Mouse (Mus musculus): ENCODE data around the gene Adarb2. TPM values are rescaled to one million over a fixed set of nuclear protein-coding genes. Genes with fewer than 3 reads are reported as not detected.
"Not testable (repeated sequence)": the region's sequence is repeated elsewhere in the genome, so short reads cannot be mapped to it uniquely, and the experiment has no call there.

Adarb2 gene
- polyA plus RNA-seq, 1 experiment from 2014 or later: 0.15 TPM

- no peaks in the 10 kb centered on the region for H3K4me1 ChIP-seq (ENCODE audit: control insufficient read depth, low read depth, low read length)
- H3K36me3 ChIP-seq (ENCODE audit: control insufficient read depth, insufficient read depth): no peaks in the 10 kb centered on the region
- H3K27me3 ChIP-seq (ENCODE audit: control insufficient read depth, insufficient read depth, low read depth, low read length): no peaks in the 10 kb centered on the region
- H3K9me3 ChIP-seq (replicated peaks; ENCODE audit: control insufficient read depth, low read length): no peaks in the 10 kb centered on the region
- WGBS (ENCODE audit: insufficient replicate concordance): 64% methylated on average over 3 of the region's 3 CpGs
- H3K9ac ChIP-seq (ENCODE audit: low read depth, low read length): no peak overlapping the region
- H3K4me3 ChIP-seq (ENCODE audit: low read depth, low read length): no peak overlapping the region
- no peak overlapping the region for H3K4me2 ChIP-seq (ENCODE audit: low read depth, low read length)
- H3K27ac ChIP-seq (ENCODE audit: low read length): no peak overlapping the region
- ATAC-seq (ENCODE audit: low read depth): no peak
Observed at GRCm38 (mm10) chr13:8590460-8590859, 387.8 kb downstream of the Adarb2 start.

DNA sequence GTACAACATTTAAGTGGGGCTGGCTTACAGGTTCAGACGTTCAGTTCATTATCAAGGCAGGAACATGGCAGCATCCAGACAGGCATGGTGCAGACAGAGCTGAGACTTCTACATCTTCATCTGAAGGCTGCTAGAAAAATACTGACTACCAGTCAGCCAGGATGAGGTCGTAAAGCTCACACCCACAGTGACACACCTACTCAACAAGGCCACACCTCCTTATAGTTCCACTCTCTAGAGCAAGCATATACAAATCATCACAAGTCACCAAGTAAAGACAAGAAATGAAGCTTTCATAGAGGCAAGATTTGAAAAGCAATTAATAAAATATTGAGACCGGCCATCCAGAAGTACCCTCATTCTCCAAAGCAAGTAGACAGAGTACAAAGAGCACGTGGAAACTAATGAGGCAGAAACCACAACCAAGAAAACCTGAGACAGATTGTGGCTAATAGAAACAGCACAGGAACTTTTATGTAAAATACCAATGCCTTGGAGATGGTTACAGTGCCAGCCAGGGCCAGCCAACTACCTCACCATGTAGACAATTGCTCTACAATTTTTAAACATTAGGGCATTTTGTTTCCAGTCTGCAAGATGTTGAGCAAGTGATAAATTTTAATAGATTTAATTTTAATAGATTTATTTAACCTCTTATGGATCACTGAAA is 394.4 kb downstream of the Adarb2 start:
- H3K4me2 ChIP-seq (ENCODE audit: low read depth, low read length): no peak overlapping the region
- H3K9ac ChIP-seq (ENCODE audit: low read depth, low read length): no peak overlapping the region
- 44% methylated on average over 4 of the region's 4 CpGs for WGBS (ENCODE audit: insufficient replicate concordance)
- no peaks in the 10 kb centered on the region for H3K9me3 ChIP-seq (replicated peaks; ENCODE audit: control insufficient read depth, low read length)
- ATAC-seq (ENCODE audit: low read depth): no peak
- no peaks in the 10 kb centered on the region for H3K36me3 ChIP-seq (ENCODE audit: control insufficient read depth, insufficient read depth)
- H3K27ac ChIP-seq (ENCODE audit: low read length): no peak overlapping the region
- H3K4me3 ChIP-seq (ENCODE audit: low read depth, low read length): no peak overlapping the region
- no peaks in the 10 kb centered on the region for H3K27me3 ChIP-seq (ENCODE audit: control insufficient read depth, insufficient read depth, low read depth, low read length)
- no peaks in the 10 kb centered on the region for H3K4me1 ChIP-seq (ENCODE audit: control insufficient read depth, low read depth, low read length)

- no peak overlapping the region for H3K4me2 ChIP-seq (ENCODE audit: low read depth, low read length)
Observed at GRCm38 (mm10) chr13:8597647-8598017, 395.0 kb downstream of the Adarb2 start.

GRCm38 (mm10) chr13:8605645-8606044 is 403.0 kb downstream of the Adarb2 start:
- Histone ChIP-seq H3K4me3 (ENCODE audit: low read depth, low read length) (no peak overlapping the region), H3K9ac (ENCODE audit: low read depth, low read length) (no peak overlapping the region), H3K36me3 (ENCODE audit: control insufficient read depth, insufficient read depth) (no peaks in the 10 kb centered on the region), H3K9me3 (replicated peaks; ENCODE audit: control insufficient read depth, low read length) (no peaks in the 10 kb centered on the region), H3K27ac (ENCODE audit: low read length) (no peak overlapping the region), H3K4me1 (ENCODE audit: control insufficient read depth, low read depth, low read length) (no peaks in the 10 kb centered on the region), H3K27me3 (ENCODE audit: control insufficient read depth, insufficient read depth, low read depth, low read length) (no peaks in the 10 kb centered on the region), H3K4me2 (ENCODE audit: low read depth, low read length) (no peak overlapping the region)
- WGBS (ENCODE audit: insufficient replicate concordance): 30% methylated on average over 2 of the region's 2 CpGs
- ATAC-seq (ENCODE audit: low read depth): no peak

More at GRCm38 (mm10) chr13:8597647-8598017, 395.0 kb downstream of the Adarb2 start:
- ATAC-seq (ENCODE audit: low read depth): no peak
- Histone ChIP-seq H3K27ac (ENCODE audit: low read length) (no peak overlapping the region), H3K4me1 (ENCODE audit: control insufficient read depth, low read depth, low read length) (no peaks in the 10 kb centered on the region), H3K4me3 (ENCODE audit: low read depth, low read length) (no peak overlapping the region), H3K9me3 (replicated peaks; ENCODE audit: control insufficient read depth, low read length) (no peaks in the 10 kb centered on the region), H3K27me3 (ENCODE audit: control insufficient read depth, insufficient read depth, low read depth, low read length) (no peaks in the 10 kb centered on the region), H3K36me3 (ENCODE audit: control insufficient read depth, insufficient read depth) (no peaks in the 10 kb centered on the region), H3K9ac (ENCODE audit: low read depth, low read length) (no peak overlapping the region)
- 60% methylated on average over 6 of the region's 6 CpGs for WGBS (ENCODE audit: insufficient replicate concordance)

GRCm38 (mm10) chr13:8608040-8608439 is 405.4 kb downstream of the Adarb2 start:
- H3K4me1 ChIP-seq (ENCODE audit: control insufficient read depth, low read depth, low read length): no peaks in the 10 kb centered on the region
- no peaks in the 10 kb centered on the region for H3K36me3 ChIP-seq (ENCODE audit: control insufficient read depth, insufficient read depth)
- H3K4me2 ChIP-seq (ENCODE audit: low read depth, low read length): no peak overlapping the region
- H3K4me3 ChIP-seq (ENCODE audit: low read depth, low read length): no peak overlapping the region
- H3K27me3 ChIP-seq (ENCODE audit: control insufficient read depth, insufficient read depth, low read depth, low read length): no peaks in the 10 kb centered on the region
- no peaks in the 10 kb centered on the region for H3K9me3 ChIP-seq (replicated peaks; ENCODE audit: control insufficient read depth, low read length)
- ATAC-seq (ENCODE audit: low read depth): no peak
- WGBS (ENCODE audit: insufficient replicate concordance): 66% methylated on average over 12 of the region's 12 CpGs
- no peak overlapping the region for H3K9ac ChIP-seq (ENCODE audit: low read depth, low read length)
- no peak overlapping the region for H3K27ac ChIP-seq (ENCODE audit: low read length)

DNA sequence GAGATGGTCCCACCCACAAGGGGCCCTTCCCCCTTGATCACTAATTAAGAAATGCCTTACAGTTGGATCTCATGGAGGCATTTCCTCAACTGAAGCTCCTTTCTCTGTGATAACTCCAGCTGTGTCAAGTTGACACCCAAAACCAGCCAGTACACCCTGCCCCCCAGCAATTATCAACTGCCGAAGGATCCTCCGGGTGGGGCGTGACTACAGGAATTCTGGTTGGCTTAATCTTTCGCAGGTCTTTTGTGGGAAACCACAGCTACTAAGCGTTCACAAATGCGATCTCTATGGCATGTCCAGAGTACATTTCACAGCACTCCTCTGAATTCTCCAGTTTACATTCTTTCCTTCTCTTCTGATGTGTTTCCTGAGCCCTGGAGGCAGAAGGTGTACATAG is 406.3 kb downstream of the Adarb2 start:
- not testable (repeated sequence) for ATAC-seq (ENCODE audit: low read depth)
- 45% methylated on average over 6 of the region's 6 CpGs for WGBS (ENCODE audit: insufficient replicate concordance)

GRCm38 (mm10) chr13:8610956-8611355 is 408.3 kb downstream of the Adarb2 start:
- Histone ChIP-seq H3K36me3 (ENCODE audit: control insufficient read depth, insufficient read depth) (no peaks in the 10 kb centered on the region), H3K9ac (ENCODE audit: low read depth, low read length) (no peak overlapping the region), H3K27me3 (ENCODE audit: control insufficient read depth, insufficient read depth, low read depth, low read length) (no peaks in the 10 kb centered on the region), H3K4me2 (ENCODE audit: low read depth, low read length) (no peak overlapping the region), H3K9me3 (replicated peaks; ENCODE audit: control insufficient read depth, low read length) (no peaks in the 10 kb centered on the region), H3K4me1 (ENCODE audit: control insufficient read depth, low read depth, low read length) (no peaks in the 10 kb centered on the region), H3K4me3 (ENCODE audit: low read depth, low read length) (no peak overlapping the region), H3K27ac (ENCODE audit: low read length) (no peak overlapping the region)
- ATAC-seq (ENCODE audit: low read depth): no peak
- 67% methylated on average over 8 of the region's 8 CpGs for WGBS (ENCODE audit: insufficient replicate concordance)

More for the DNA sequence above, 406.3 kb downstream of the Adarb2 start:
- not testable (repeated sequence) for H3K4me1 ChIP-seq (ENCODE audit: control insufficient read depth, low read depth, low read length); H3K9ac ChIP-seq (ENCODE audit: low read depth, low read length); H3K27ac ChIP-seq (ENCODE audit: low read length); H3K4me2 ChIP-seq (ENCODE audit: low read depth, low read length); H3K9me3 ChIP-seq (replicated peaks; ENCODE audit: control insufficient read depth, low read length); H3K27me3 ChIP-seq (ENCODE audit: control insufficient read depth, insufficient read depth, low read depth, low read length); H3K36me3 ChIP-seq (ENCODE audit: control insufficient read depth, insufficient read depth); H3K4me3 ChIP-seq (ENCODE audit: low read depth, low read length)

GRCm38 (mm10) chr13:8612618-8613391 is 410.1 kb downstream of the Adarb2 start:
- Histone ChIP-seq H3K4me1 (ENCODE audit: control insufficient read depth, low read depth, low read length) (no peaks in the 10 kb centered on the region), H3K4me2 (ENCODE audit: low read depth, low read length) (no peak overlapping the region), H3K27ac (ENCODE audit: low read length) (no peak overlapping the region), H3K9ac (ENCODE audit: low read depth, low read length) (no peak overlapping the region), H3K36me3 (ENCODE audit: control insufficient read depth, insufficient read depth) (no peaks in the 10 kb centered on the region), H3K4me3 (ENCODE audit: low read depth, low read length) (no peak overlapping the region), H3K27me3 (ENCODE audit: control insufficient read depth, insufficient read depth, low read depth, low read length) (no peaks in the 10 kb centered on the region), H3K9me3 (replicated peaks; ENCODE audit: control insufficient read depth, low read length) (no peaks in the 10 kb centered on the region)
- WGBS (ENCODE audit: insufficient replicate concordance): 64% methylated on average over 14 of the region's 14 CpGs
- no peak for ATAC-seq (ENCODE audit: low read depth)

DNA sequence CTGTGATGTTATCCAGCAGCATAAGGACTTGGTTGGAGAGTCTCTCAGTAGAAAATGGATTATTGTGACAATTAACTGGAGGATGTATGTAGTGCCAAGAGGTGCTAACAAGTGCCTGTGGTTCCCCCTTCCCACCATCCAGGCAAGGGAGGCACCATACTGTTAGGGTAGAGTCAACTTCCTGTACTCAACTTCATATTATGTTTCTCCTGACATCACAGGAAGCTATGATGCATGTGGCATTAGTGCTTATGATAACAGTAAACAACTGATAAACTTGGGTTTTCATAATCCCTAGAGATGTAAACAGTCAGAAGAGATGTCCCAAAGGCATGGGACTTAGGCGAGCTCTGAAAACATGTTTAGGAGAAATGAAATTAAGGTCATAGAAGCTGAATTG is 414.0 kb downstream of the Adarb2 start:
- ATAC-seq (ENCODE audit: low read depth): no peak
- 48% methylated on average over 1 of the region's 1 CpGs for WGBS (ENCODE audit: insufficient replicate concordance)
- Histone ChIP-seq H3K27ac (ENCODE audit: low read length) (no peak overlapping the region), H3K27me3 (ENCODE audit: control insufficient read depth, insufficient read depth, low read depth, low read length) (no peaks in the 10 kb centered on the region), H3K9me3 (replicated peaks; ENCODE audit: control insufficient read depth, low read length) (no peaks in the 10 kb centered on the region), H3K9ac (ENCODE audit: low read depth, low read length) (no peak overlapping the region), H3K4me2 (ENCODE audit: low read depth, low read length) (no peak overlapping the region), H3K4me1 (ENCODE audit: control insufficient read depth, low read depth, low read length) (no peaks in the 10 kb centered on the region), H3K36me3 (ENCODE audit: control insufficient read depth, insufficient read depth) (no peaks in the 10 kb centered on the region), H3K4me3 (ENCODE audit: low read depth, low read length) (no peak overlapping the region)
